In the genomic region with DNA sequence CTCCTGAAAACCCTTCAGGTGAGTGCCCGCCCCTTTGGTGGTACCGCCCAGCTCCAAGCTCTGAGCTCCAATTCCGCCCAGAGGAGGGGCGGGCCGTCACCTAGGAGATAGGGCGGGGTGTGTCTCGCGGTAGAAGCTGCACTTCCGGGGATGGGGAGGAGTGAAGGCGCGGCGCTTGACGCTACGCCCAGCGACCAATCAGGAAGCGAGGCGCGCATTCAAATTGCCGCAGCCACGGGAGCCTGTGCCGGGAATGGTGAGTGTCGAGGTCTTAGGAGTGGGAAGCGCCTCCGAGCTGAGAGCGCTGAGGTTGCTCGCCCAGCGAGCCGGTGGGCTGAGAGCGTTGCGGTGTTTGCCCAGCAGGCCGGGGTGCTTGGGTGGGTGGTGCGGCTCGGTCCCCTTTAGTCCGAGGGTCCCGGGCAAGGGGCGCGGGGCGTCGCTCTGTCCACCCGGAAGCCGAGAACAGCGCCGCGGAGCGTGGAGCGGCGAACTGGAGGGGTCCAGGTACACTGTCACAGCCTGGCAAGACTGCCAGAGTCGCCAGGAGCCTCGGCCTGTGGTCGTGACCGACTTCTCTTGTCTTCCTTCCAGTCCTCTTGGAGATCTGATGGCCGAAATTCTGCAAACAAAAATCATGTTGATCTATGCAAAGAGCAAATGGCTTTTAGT, we compare ENCODE assay signal across 8 mouse cellular contexts. TPM values are rescaled to one million over a fixed set of nuclear protein-coding genes. Genes with fewer than 3 reads are reported as not detected.
DNase-seq lines count a peak whose midpoint lies in the region; ATAC-seq and TF ChIP-seq lines count a peak whose summit lies in the region.

A gene (plus strand): TSS at position 201 of the 669 bp plus-strand sequence.

- no peak for TF ChIP-seq CTCF in layer of hippocampus, adult 2 months (conservative IDR thresholded peaks at IDR 0.05)
- peak; percentile 27; the same call in 1 of the 2 replicates for TF ChIP-seq CTCF in lung, embryonic 14.5 days (IDR thresholded peaks at IDR 0.05; ENCODE audit: low read depth)
- no peak for TF ChIP-seq CTCF in olfactory bulb, adult 2 months (IDR thresholded peaks at IDR 0.05; ENCODE audit: insufficient read depth, low read depth, low read length)
- 0 out of 2 replicates have a peak, but pooled peaks have one; percentile 27 for TF ChIP-seq CTCF in thymus, adult 2 months (IDR thresholded peaks at IDR 0.05; ENCODE audit: borderline replicate concordance, control insufficient read depth, extremely low read depth, insufficient read depth, low read length, poor library complexity)

- no peaks in the 10 kb centered on the region for H3K9me3 ChIP-seq in ES-E14 (ENCODE audit: control insufficient read depth, insufficient read depth, low read depth, low read length)
- H3K9me3 ChIP-seq in forebrain, embryonic 15.5 days, result no peaks in the 10 kb centered on the region
- H3K9me3 ChIP-seq in lung, embryonic 14.5 days (ENCODE audit: low read depth, low read length), result no peaks in the 10 kb centered on the region

- under 1% methylated on average over 52 of the region's 52 CpGs for whole genome bisulfite sequencing in forebrain, embryonic 15.5 days
- WGBS in lung, embryonic 14.5 days, result under 1% methylated on average over 52 of the region's 52 CpGs
- under 1% methylated on average over 52 of the region's 52 CpGs for WGBS in olfactory bulb, adult 2 months
- WGBS in thymus, adult 2 months, result under 1% methylated on average over 52 of the region's 52 CpGs

- in situ Hi-C loops in ES-E14 (cut with MboI; ENCODE audit: low sequenced_read_pairs in 2 of 2, unreplicated experiment in 2 of 2), result no loop called here

- H3K4me2 ChIP-seq in forebrain, embryonic 15.5 days (replicated peaks), result peak within 1 kb of the TSS; percentile 97
- peak within 1 kb of the TSS; percentile 90 for H3K4me2 ChIP-seq in lung, embryonic 14.5 days

- DNase-seq in ES-E14 (ENCODE audit: low read depth, low spot score), result peak; percentile 98
- peak; percentile 83 for DNase-seq in cerebellum, adult 11-12 months
- DNase-seq in heart, postnatal 36 days, result peak; percentile 88 to 93
- DNase-seq in layer of hippocampus, adult 2 months (ENCODE audit: low spot score in 2 of 2), result peak; percentile 92 to 94
- DNase-seq in lung, embryonic 14.5 days, result peak; percentile 99
- peak; percentile 97 for DNase-seq in thymus, adult 2 months

- H3K27me3 ChIP-seq in forebrain, embryonic 15.5 days, result no peaks in the 10 kb centered on the region
- no peaks in the 10 kb centered on the region for H3K27me3 ChIP-seq in lung, embryonic 14.5 days (ENCODE audit: insufficient read depth, low read length)
- H3K27me3 ChIP-seq in thymus, adult 2 months (ENCODE audit: control insufficient read depth, insufficient read depth, low read length), result no peaks in the 10 kb centered on the region

- peaks cover 10% of the 10 kb centered on the region for H3K36me3 ChIP-seq in ES-E14 (ENCODE audit: control insufficient read depth, insufficient read depth, low read length, poor library complexity, severe bottlenecking)
- H3K36me3 ChIP-seq in forebrain, embryonic 15.5 days, result no peaks in the 10 kb centered on the region
- peaks cover 23% of the 10 kb centered on the region for H3K36me3 ChIP-seq in lung, embryonic 14.5 days (ENCODE audit: insufficient read depth)
- H3K36me3 ChIP-seq in thymus, adult 2 months (ENCODE audit: control insufficient read depth, insufficient read depth, low read length), result peaks cover 10% of the 10 kb centered on the region

- no peak for TF ChIP-seq POLR2A in olfactory bulb, adult 2 months (IDR thresholded peaks at IDR 0.05; ENCODE audit: insufficient read depth, low read depth, low read length)
- peak; percentile 52; the same call in 1 of the 2 replicates for TF ChIP-seq POLR2A in thymus, adult 2 months (IDR thresholded peaks at IDR 0.05; ENCODE audit: control insufficient read depth, extremely low read depth, insufficient read depth, low read length, poor library complexity)

- peak; percentile 99 for ATAC-seq in forebrain, embryonic 15.5 days (replicated peaks)
- peak; percentile 99 for ATAC-seq in lung, embryonic 14.5 days (ENCODE audit: insufficient read depth)

- H3K4me1 ChIP-seq in ES-E14 (ENCODE audit: control insufficient read depth in 2 of 2, insufficient read depth in 2 of 2, low read length in 2 of 2, poor library complexity in 1 of 2), result peaks cover 6 to 11% of the 10 kb centered on the region in 2 experiments
- H3K4me1 ChIP-seq in forebrain, embryonic 15.5 days, result peaks cover 21% of the 10 kb centered on the region
- peaks cover 7% of the 10 kb centered on the region for H3K4me1 ChIP-seq in lung, embryonic 14.5 days (ENCODE audit: insufficient read depth)
- peaks cover 12% of the 10 kb centered on the region for H3K4me1 ChIP-seq in olfactory bulb, adult 2 months (ENCODE audit: control insufficient read depth, insufficient read depth, low read length)
- H3K4me1 ChIP-seq in thymus, adult 2 months (replicated peaks; ENCODE audit: control insufficient read depth, insufficient read depth, low read length), result peaks cover 2% of the 10 kb centered on the region; the same call in 1 of the 2 replicates

- intact Hi-C loops in heart, postnatal 36 days (cut with DNase I), result no loop called here

- peak within 1 kb of the TSS; percentile 72 to 78 for H3K4me3 ChIP-seq in ES-E14 (ENCODE audit: insufficient read depth in 1 of 2, low read depth in 1 of 2, low read length in 2 of 2, poor library complexity in 1 of 2, severe bottlenecking in 1 of 2)
- H3K4me3 ChIP-seq in forebrain, embryonic 15.5 days, result peak within 1 kb of the TSS; percentile 52
- H3K4me3 ChIP-seq in layer of hippocampus, adult 2 months, result peak within 1 kb of the TSS; percentile 63
- peak within 1 kb of the TSS; percentile 79 for H3K4me3 ChIP-seq in lung, embryonic 14.5 days (ENCODE audit: low read depth, low read length)
- H3K4me3 ChIP-seq in olfactory bulb, adult 2 months (ENCODE audit: insufficient read depth, low read depth, low read length), result peak within 1 kb of the TSS; percentile 73
- peak within 1 kb of the TSS; percentile 55 for H3K4me3 ChIP-seq in thymus, adult 2 months (ENCODE audit: control insufficient read depth, insufficient read depth, low read length)

- H3K9ac ChIP-seq in ES-E14 (ENCODE audit: insufficient read depth, low read depth, low read length, poor library complexity, severe bottlenecking), result peak within 1 kb of the TSS; percentile 81
- H3K9ac ChIP-seq in forebrain, embryonic 15.5 days (replicated peaks), result peak within 1 kb of the TSS; percentile 39
- H3K9ac ChIP-seq in lung, embryonic 14.5 days, result peak within 1 kb of the TSS; percentile 69

- no peak within 1 kb of the TSS for H3K27ac ChIP-seq in ES-E14 (ENCODE audit: insufficient read depth, low read depth, low read length, poor library complexity, severe bottlenecking)
- no peak within 1 kb of the TSS for H3K27ac ChIP-seq in forebrain, embryonic 15.5 days (replicated peaks)
- no peak within 1 kb of the TSS for H3K27ac ChIP-seq in layer of hippocampus, adult 2 months
- no peak within 1 kb of the TSS for H3K27ac ChIP-seq in lung, embryonic 14.5 days (ENCODE audit: low read depth)
- H3K27ac ChIP-seq in olfactory bulb, adult 2 months (ENCODE audit: insufficient read depth, low read depth, low read length), result no peak within 1 kb of the TSS
- H3K27ac ChIP-seq in thymus, adult 2 months (ENCODE audit: control insufficient read depth, insufficient read depth, low read length), result no peak within 1 kb of the TSS

TF ChIP-seq in ES-E14, 5 proteins besides CTCF, POLR2A, EP300 and RAD21:
- TF ChIP-seq HCFC1 (IDR thresholded peaks at IDR 0.05; ENCODE audit: borderline replicate concordance, insufficient read depth, low read length) (no peak), CHD2 (IDR thresholded peaks at IDR 0.05; ENCODE audit: low read depth, low read length) (peak; percentile 76), ZC3H11A (IDR thresholded peaks at IDR 0.05; ENCODE audit: borderline replicate concordance, low read depth, low read length) (no peak)
TF ChIP-seq in ES-E14: peak in this region for 1.

RNA-seq across cellular contexts. Expression of the gene that starts here (rescaled TPM):
- 12.2 and 12.9 TPM in 2 replicates for total RNA-seq in ES-E14 (2012; rRNA removed)
- polyA plus RNA-seq in forebrain, embryonic 15.5 days (2015; fragmentation: Nextera tagmentation; extraction: Ambion mirVana), result 2.3 and 2.6 TPM in 2 replicates
- under 1 TPM; 0.22 to 0.25 TPM for total RNA-seq in heart, postnatal 36 days (2021)
- total RNA-seq in layer of hippocampus, adult 2 months (2021), result under 1 TPM; 0.12 to 0.20 TPM
- polyA plus RNA-seq in lung, embryonic 14.5 days (2014; fragmentation: Nextera tagmentation; extraction: Ambion mirVana), result 8.9 and 11.3 TPM in 2 replicates
- not detected in 2 replicates for polyA plus RNA-seq in olfactory bulb, adult 2 months (2012; ENCODE audit: insufficient read depth, insufficient read length, low replicate concordance, missing spikeins)
- 3.7 and 4.7 TPM in 2 replicates for polyA plus RNA-seq in thymus, adult 2 months (2012; rRNA removed)

Comparison
In these comparisons a context has a peak if more than half of its experiments do, and no peak if none do; other contexts are left out.
1. RNA of the gene that starts here (total RNA-seq): 12.2 to 12.9 TPM in ES-E14; 0.22 to 0.25 TPM in heart, postnatal 36 days and 0.12 to 0.20 TPM in layer of hippocampus, adult 2 months; every median in the first group is over 10 times any median in the second.
2. Peak in DNase-seq in heart, postnatal 36 days; RNA of the gene not detected or under 1 TPM.
3. Peak in DNase-seq and H3K4me3 ChIP-seq in layer of hippocampus, adult 2 months; RNA of the gene not detected or under 1 TPM.
4. CTCF ChIP-seq: peak in lung, embryonic 14.5 days (single experiment) and thymus, adult 2 months (single experiment); none in layer of hippocampus, adult 2 months (single experiment) and olfactory bulb, adult 2 months (single experiment).
5. Peak in every context shown above with its lines, with median percentiles within 50 percentile points of each other: DNase-seq, H3K4me3 ChIP-seq and H3K9ac ChIP-seq.